Mouse (Mus musculus): ENCODE measurements around the gene Sparcl1. TPM values are rescaled to one million over a fixed set of nuclear protein-coding genes. Genes with fewer than 3 reads are reported as not detected.

Sparcl1 gene
- polyA plus RNA-seq, 1 experiment: 17.3 TPM

- Histone ChIP-seq H3K27ac (ENCODE audit: insufficient read depth, low read length) (no peak overlapping the region), H3K4me3 (ENCODE audit: extremely low read depth, insufficient read depth, insufficient read length) (no peak overlapping the region), H3K4me1 (ENCODE audit: control insufficient read depth, insufficient read depth, insufficient read length) (no peaks in the 10 kb centered on the region), H3K36me3 (ENCODE audit: control insufficient read depth, insufficient read depth, low read length) (peaks cover 19% of the 10 kb centered on the region), H3K27me3 (ENCODE audit: control insufficient read depth, insufficient read depth, low read length) (no peaks in the 10 kb centered on the region)
- no peak for TF ChIP-seq CTCF (IDR thresholded peaks at IDR 0.05; ENCODE audit: extremely low read depth, insufficient read depth, insufficient read length, insufficient replicate concordance)
- no peak for TF ChIP-seq POLR2A (IDR thresholded peaks at IDR 0.05; ENCODE audit: low read depth, low read length)
- WGBS: 86% methylated on average over 4 of the region's 4 CpGs
- no peak for DNase-seq (ENCODE audit: low read depth in 1 of 2, low spot score in 2 of 2)
These were observed 57.7 kb downstream of the Sparcl1 start for GRCm38 (mm10) chr5:104055816-104056215.

DNA sequence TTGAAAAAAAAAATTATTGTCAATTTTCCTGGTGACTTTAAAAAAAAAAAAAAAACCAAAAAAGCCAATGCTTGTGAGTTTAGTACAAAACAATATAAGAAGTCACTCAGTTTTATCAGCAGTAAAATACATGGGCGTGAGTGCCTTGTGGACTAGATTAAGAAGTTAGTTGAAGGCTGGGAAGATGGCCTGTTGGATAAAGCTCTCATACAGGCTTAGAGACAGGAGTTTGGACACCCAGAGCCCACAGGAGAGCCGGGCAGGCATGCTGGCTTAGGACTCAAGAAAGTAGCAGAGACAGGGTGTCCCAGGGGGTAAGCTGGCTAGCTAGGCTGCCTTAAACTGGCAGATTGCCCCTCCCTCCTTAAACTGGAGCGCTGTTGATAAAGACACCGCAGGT, 58.6 kb downstream of the Sparcl1 start:
- H3K4me1 ChIP-seq (ENCODE audit: control insufficient read depth, insufficient read depth, insufficient read length): no peaks in the 10 kb centered on the region
- no peak for TF ChIP-seq POLR2A (IDR thresholded peaks at IDR 0.05; ENCODE audit: low read depth, low read length)
- no peak for TF ChIP-seq CTCF (IDR thresholded peaks at IDR 0.05; ENCODE audit: extremely low read depth, insufficient read depth, insufficient read length, insufficient replicate concordance)
- no peak for DNase-seq (ENCODE audit: low read depth in 1 of 2, low spot score in 2 of 2)
- no peak overlapping the region for H3K27ac ChIP-seq (ENCODE audit: insufficient read depth, low read length)
- H3K4me3 ChIP-seq (ENCODE audit: extremely low read depth, insufficient read depth, insufficient read length): no peak overlapping the region
- H3K36me3 ChIP-seq (ENCODE audit: control insufficient read depth, insufficient read depth, low read length): peaks cover 18% of the 10 kb centered on the region
- WGBS: 92% methylated on average over 4 of the region's 4 CpGs
- H3K27me3 ChIP-seq (ENCODE audit: control insufficient read depth, insufficient read depth, low read length): no peaks in the 10 kb centered on the region

DNA sequence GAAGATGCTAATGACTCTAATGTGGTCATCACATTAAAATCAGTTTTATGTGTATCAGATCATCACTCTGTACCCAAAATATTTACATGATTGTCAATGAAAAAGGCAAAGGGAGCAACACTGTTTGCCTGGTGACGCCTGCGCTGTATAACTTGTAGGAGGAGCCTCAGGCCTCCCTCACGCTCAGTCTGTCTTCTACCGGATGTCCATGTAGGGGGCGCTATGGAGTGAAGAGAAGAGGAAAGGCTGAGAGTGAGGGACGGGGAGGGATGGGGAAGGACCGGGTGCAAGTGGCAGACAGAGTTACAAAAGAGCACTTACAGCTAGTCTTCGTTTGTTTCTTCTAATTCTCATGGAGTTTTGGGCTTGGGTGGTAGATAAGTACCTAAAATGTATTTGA, 60.6 kb downstream of the Sparcl1 start:
- Histone ChIP-seq H3K36me3 (ENCODE audit: control insufficient read depth, insufficient read depth, low read length) (peaks cover 10% of the 10 kb centered on the region), H3K27ac (ENCODE audit: insufficient read depth, low read length) (no peak overlapping the region), H3K4me3 (ENCODE audit: extremely low read depth, insufficient read depth, insufficient read length) (no peak overlapping the region), H3K4me1 (ENCODE audit: control insufficient read depth, insufficient read depth, insufficient read length) (no peaks in the 10 kb centered on the region), H3K27me3 (ENCODE audit: control insufficient read depth, insufficient read depth, low read length) (no peaks in the 10 kb centered on the region)
- TF ChIP-seq POLR2A (IDR thresholded peaks at IDR 0.05; ENCODE audit: low read depth, low read length) (no peak), CTCF (IDR thresholded peaks at IDR 0.05; ENCODE audit: extremely low read depth, insufficient read depth, insufficient read length, insufficient replicate concordance) (peak; percentile 17; the same call in 1 of the 2 replicates)
- 71% methylated on average over 8 of the region's 8 CpGs for WGBS
- peak in 1 of 2 experiments; percentile 15 for DNase-seq (ENCODE audit: low read depth in 1 of 2, low spot score in 2 of 2)

- Histone ChIP-seq H3K4me1 (ENCODE audit: control insufficient read depth, insufficient read depth, insufficient read length) (peaks cover 3% of the 10 kb centered on the region; the same call in 1 of the 2 replicates), H3K4me3 (ENCODE audit: extremely low read depth, insufficient read depth, insufficient read length) (no peak overlapping the region), H3K27me3 (ENCODE audit: control insufficient read depth, insufficient read depth, low read length) (no peaks in the 10 kb centered on the region), H3K27ac (ENCODE audit: insufficient read depth, low read length) (no peak overlapping the region), H3K36me3 (ENCODE audit: control insufficient read depth, insufficient read depth, low read length) (peaks cover 7% of the 10 kb centered on the region)
- DNase-seq (ENCODE audit: low read depth in 1 of 2, low spot score in 2 of 2): no peak
- TF ChIP-seq CTCF (IDR thresholded peaks at IDR 0.05; ENCODE audit: extremely low read depth, insufficient read depth, insufficient read length, insufficient replicate concordance) (no peak), POLR2A (IDR thresholded peaks at IDR 0.05; ENCODE audit: low read depth, low read length) (no peak)
- 45% methylated on average over 4 of the region's 4 CpGs for WGBS
These were observed 65.4 kb downstream of the Sparcl1 start for GRCm38 (mm10) chr5:104048139-104048538.

DNA sequence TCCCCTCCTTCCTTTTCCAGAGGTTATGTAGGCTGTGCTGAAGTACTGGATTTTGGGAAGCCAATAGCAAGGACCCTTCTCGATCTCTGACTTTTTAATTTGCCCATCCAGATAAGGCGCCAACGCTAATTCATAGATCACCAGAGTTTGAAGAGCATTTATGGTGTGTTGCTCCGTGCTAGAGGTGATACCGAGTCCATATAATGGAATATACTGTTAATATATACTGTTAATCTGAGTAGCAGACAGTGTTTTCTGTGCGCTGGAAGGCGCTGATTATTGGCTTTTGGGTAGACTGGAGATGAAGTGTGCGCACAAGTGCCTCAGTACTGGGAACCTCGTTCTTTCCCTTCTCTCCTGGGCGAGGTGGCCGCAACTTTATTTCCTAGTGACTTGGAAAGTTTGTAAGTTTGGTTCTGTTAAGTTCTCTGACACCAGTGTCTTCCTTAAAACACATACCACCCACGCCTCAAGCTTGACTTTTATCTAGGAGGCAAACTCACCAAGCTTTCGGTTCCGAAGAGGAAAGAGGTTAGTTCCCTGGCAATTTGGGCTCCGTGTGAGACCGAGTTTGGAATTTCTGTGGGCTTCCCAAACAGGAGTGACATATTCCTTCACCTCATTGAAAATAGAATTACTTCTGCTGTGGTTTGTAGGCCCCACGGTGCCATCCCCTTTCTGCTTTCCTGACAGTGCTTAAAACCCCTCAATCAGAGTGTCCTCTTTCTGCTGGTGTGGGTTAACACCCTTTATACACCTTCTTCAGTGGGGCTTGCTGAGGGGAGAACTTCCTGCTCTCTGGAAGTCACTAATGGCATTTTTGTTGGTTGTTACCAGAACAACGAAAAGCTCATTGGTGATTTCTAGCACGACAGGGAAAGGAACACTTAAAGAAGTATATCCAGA, 66.1 kb downstream of the Sparcl1 start:
- 2% methylated on average over 19 of the region's 19 CpGs for WGBS
- TF ChIP-seq CTCF (IDR thresholded peaks at IDR 0.05; ENCODE audit: extremely low read depth, insufficient read depth, insufficient read length, insufficient replicate concordance) (no peak), POLR2A (IDR thresholded peaks at IDR 0.05; ENCODE audit: low read depth, low read length) (no peak)
- Histone ChIP-seq H3K4me1 (ENCODE audit: control insufficient read depth, insufficient read depth, insufficient read length) (peaks cover 3% of the 10 kb centered on the region; the same call in 1 of the 2 replicates), H3K27ac (ENCODE audit: insufficient read depth, low read length) (peak overlapping the region; percentile 82), H3K27me3 (ENCODE audit: control insufficient read depth, insufficient read depth, low read length) (no peaks in the 10 kb centered on the region), H3K36me3 (ENCODE audit: control insufficient read depth, insufficient read depth, low read length) (peaks cover 7% of the 10 kb centered on the region), H3K4me3 (ENCODE audit: extremely low read depth, insufficient read depth, insufficient read length) (peak overlapping the region; percentile 84)
- DNase-seq (ENCODE audit: low read depth in 1 of 2, low spot score in 2 of 2): no peak

GRCm38 (mm10) chr5:104046256-104047199, 67.0 kb downstream of the Sparcl1 start, which contains the start of gene Nudt9:
TSS of gene Nudt9 (plus strand) at chr5:104046306.
- DNase-seq (ENCODE audit: low read depth in 1 of 2, low spot score in 2 of 2): peak; percentile 95 to 99
- Histone ChIP-seq H3K4me3 (ENCODE audit: extremely low read depth, insufficient read depth, insufficient read length) (peak within 1 kb of the TSS; percentile 84), H3K27ac (ENCODE audit: insufficient read depth, low read length) (peak within 1 kb of the TSS; percentile 91), H3K27me3 (ENCODE audit: control insufficient read depth, insufficient read depth, low read length) (no peaks in the 10 kb centered on the region), H3K36me3 (ENCODE audit: control insufficient read depth, insufficient read depth, low read length) (peaks cover 5% of the 10 kb centered on the region), H3K4me1 (ENCODE audit: control insufficient read depth, insufficient read depth, insufficient read length) (peaks cover 3% of the 10 kb centered on the region; the same call in 1 of the 2 replicates)
- 5% methylated on average over 90 of the region's 90 CpGs for WGBS
- no peak for TF ChIP-seq CTCF (IDR thresholded peaks at IDR 0.05; ENCODE audit: extremely low read depth, insufficient read depth, insufficient read length, insufficient replicate concordance)
- TF ChIP-seq POLR2A (IDR thresholded peaks at IDR 0.05; ENCODE audit: low read depth, low read length): no peak
